Mouse (Mus musculus) lung, embryonic 14.5 days (tissue): ENCODE measurements at regions not wholly inside any gene's neighbourhood (a gene's known extent, or its start where the extent isn't known, plus 50 kb on each side); places are given as distances from the start of the nearest gene placed in this dataset.

Experiments used
- ATAC-seq: fragments of 200-750 bp; cut with Nextera tagmentation; 2 replicates; pipeline ENCODE4 v1.8.0; 2017; ENCODE audit warnings: mild to moderate bottlenecking, moderate TSS enrichment, moderate library complexity; ENCODE audit not compliant: insufficient read depth
- DNase-seq: peaks from one replicate; pipeline ENCODE4 v3.0.0-alpha.2; 2015
- H3K27ac ChIP-seq: fragments of 300-500 bp; sonication (generic); 2 replicates; pipeline ENCODE4 v1.5.1; 2014; ENCODE audit warnings: low read depth, mild to moderate bottlenecking, moderate library complexity
- H3K27me3 ChIP-seq: fragments of 300-500 bp; sonication (generic); 2 replicates; pipeline ENCODE4 v1.6.1; 2014; ENCODE audit warnings: low read length, control low read depth; ENCODE audit not compliant: insufficient read depth
- H3K36me3 ChIP-seq: fragments of 300-500 bp; sonication (generic); 2 replicates; pipeline ENCODE4 v1.6.1; 2014; ENCODE audit warnings: control low read depth; ENCODE audit not compliant: insufficient read depth
- H3K4me1 ChIP-seq: fragments of 300-500 bp; sonication (generic); 2 replicates; pipeline ENCODE4 v1.6.1; 2014; ENCODE audit warnings: antibody characterized with exemption, control low read depth; ENCODE audit not compliant: insufficient read depth
- H3K4me2 ChIP-seq: fragments of 300-500 bp; sonication (generic); 2 replicates; pipeline ENCODE4 v1.6.1; 2014; ENCODE audit warnings: mild to moderate bottlenecking
- H3K4me3 ChIP-seq: fragments of 300-500 bp; sonication (generic); 2 replicates; pipeline ENCODE4 v1.5.1; 2014; ENCODE audit warnings: low read depth, low read length
- H3K9ac ChIP-seq: fragments of 300-500 bp; sonication (generic); 2 replicates; pipeline ENCODE4 v1.6.1; 2014
- H3K9me3 ChIP-seq: fragments of 300-500 bp; sonication (generic); 2 replicates; pipeline ENCODE4 v1.6.1; 2016; ENCODE audit warnings: low read depth, low read length, control low read depth
- CTCF ChIP-seq: IDR thresholded peaks from 2 replicates; pipeline ENCODE4 v1.5.1; 2016; ENCODE audit warnings: antibody characterized with exemption, low read depth
- WGBS: fragments of 180-500 bp; shearing (Covaris S2); extraction: QIAGEN DNeasy Blood & Tissue Kit; methylation state at CpG from one replicate; pipeline ENCODE4 v1.1.7; 2014; 5-methylcytosine and 5-hydroxymethylcytosine counted together

- no peak overlapping the region for H3K9ac ChIP-seq
- H3K27me3 ChIP-seq = no peaks in the 10 kb centered on the region
- H3K9me3 ChIP-seq = no peaks in the 10 kb centered on the region
- ATAC-seq = no peak
- no peak for TF ChIP-seq CTCF
- no peaks in the 10 kb centered on the region for H3K36me3 ChIP-seq
- H3K4me2 ChIP-seq = no peak overlapping the region
- H3K4me3 ChIP-seq = no peak overlapping the region
- 34% methylated on average over 4 of the region's 4 CpGs for WGBS
- H3K4me1 ChIP-seq = no peaks in the 10 kb centered on the region
- H3K27ac ChIP-seq = no peak overlapping the region
- no peak for DNase-seq
These were observed 311.1 kb upstream of the Npsr1 start for GRCm38 (mm10) chr9:23786660-23787059.
